Mouse (Mus musculus): ENCODE data around the gene Rbm20. TPM values are rescaled to one million over a fixed set of nuclear protein-coding genes. Genes with fewer than 3 reads are reported as not detected.

Gene Rbm20
- polyA plus RNA-seq, 1 experiment: 6.5 TPM

- Histone ChIP-seq H3K9ac (ENCODE audit: low read depth, poor library complexity, severe bottlenecking) (no peak overlapping the region), H3K4me1 (ENCODE audit: control insufficient read depth, insufficient read depth, low read length) (no peaks in the 10 kb centered on the region), H3K27me3 (ENCODE audit: control insufficient read depth, insufficient read depth, low read length, poor library complexity, severe bottlenecking) (no peaks in the 10 kb centered on the region), H3K4me3 (ENCODE audit: low read depth, low read length) (no peak overlapping the region), H3K9me3 (replicated peaks; ENCODE audit: control insufficient read depth, insufficient read depth, low read length, poor library complexity, severe bottlenecking) (no peaks in the 10 kb centered on the region), H3K27ac (ENCODE audit: insufficient read depth, low read length) (no peak overlapping the region), H3K36me3 (ENCODE audit: control insufficient read depth, insufficient read depth, low read length, poor library complexity, severe bottlenecking) (no peaks in the 10 kb centered on the region)
- TF ChIP-seq CTCF (IDR thresholded peaks at IDR 0.05; ENCODE audit: low read depth, low read length) (no peak), EP300 (IDR thresholded peaks at IDR 0.05; ENCODE audit: insufficient read depth, low read depth, low read length) (no peak), POLR2A (IDR thresholded peaks at IDR 0.05; ENCODE audit: insufficient read depth, low read length) (no peak)
These were observed 97.0 kb downstream of the Rbm20 start for GRCm38 (mm10) chr19:53773937-53774640.

GRCm38 (mm10) chr19:53774641-53775350 lies 97.7 kb downstream of the Rbm20 start:
- H3K36me3 ChIP-seq (ENCODE audit: control insufficient read depth, insufficient read depth, low read length, poor library complexity, severe bottlenecking): no peaks in the 10 kb centered on the region
- no peak for TF ChIP-seq EP300 (IDR thresholded peaks at IDR 0.05; ENCODE audit: insufficient read depth, low read depth, low read length)
- no peak for TF ChIP-seq CTCF (IDR thresholded peaks at IDR 0.05; ENCODE audit: low read depth, low read length)
- TF ChIP-seq POLR2A (IDR thresholded peaks at IDR 0.05; ENCODE audit: insufficient read depth, low read length): no peak
- H3K27ac ChIP-seq (ENCODE audit: insufficient read depth, low read length): no peak overlapping the region
- H3K9me3 ChIP-seq (replicated peaks; ENCODE audit: control insufficient read depth, insufficient read depth, low read length, poor library complexity, severe bottlenecking): no peaks in the 10 kb centered on the region
- no peaks in the 10 kb centered on the region for H3K27me3 ChIP-seq (ENCODE audit: control insufficient read depth, insufficient read depth, low read length, poor library complexity, severe bottlenecking)
- no peak overlapping the region for H3K4me3 ChIP-seq (ENCODE audit: low read depth, low read length)
- H3K9ac ChIP-seq (ENCODE audit: low read depth, poor library complexity, severe bottlenecking): no peak overlapping the region
- no peaks in the 10 kb centered on the region for H3K4me1 ChIP-seq (ENCODE audit: control insufficient read depth, insufficient read depth, low read length)

- no peaks in the 10 kb centered on the region for H3K9me3 ChIP-seq (replicated peaks; ENCODE audit: control insufficient read depth, insufficient read depth, low read length, poor library complexity, severe bottlenecking)
- no peaks in the 10 kb centered on the region for H3K4me1 ChIP-seq (ENCODE audit: control insufficient read depth, insufficient read depth, low read length)
- H3K27ac ChIP-seq (ENCODE audit: insufficient read depth, low read length): no peak overlapping the region
- no peak overlapping the region for H3K9ac ChIP-seq (ENCODE audit: low read depth, poor library complexity, severe bottlenecking)
- no peak overlapping the region for H3K4me3 ChIP-seq (ENCODE audit: low read depth, low read length)
- H3K36me3 ChIP-seq (ENCODE audit: control insufficient read depth, insufficient read depth, low read length, poor library complexity, severe bottlenecking): no peaks in the 10 kb centered on the region
- TF ChIP-seq EP300 (IDR thresholded peaks at IDR 0.05; ENCODE audit: insufficient read depth, low read depth, low read length) (no peak), POLR2A (IDR thresholded peaks at IDR 0.05; ENCODE audit: insufficient read depth, low read length) (no peak), CTCF (IDR thresholded peaks at IDR 0.05; ENCODE audit: low read depth, low read length) (no peak)
- H3K27me3 ChIP-seq (ENCODE audit: control insufficient read depth, insufficient read depth, low read length, poor library complexity, severe bottlenecking): no peaks in the 10 kb centered on the region; the same call in 1 of the 2 replicates
These were observed 102.3 kb downstream of the Rbm20 start for GRCm38 (mm10) chr19:53779402-53779801.

- Histone ChIP-seq H3K9me3 (replicated peaks; ENCODE audit: control insufficient read depth, insufficient read depth, low read length, poor library complexity, severe bottlenecking) (no peaks in the 10 kb centered on the region), H3K27ac (ENCODE audit: insufficient read depth, low read length) (no peak overlapping the region), H3K36me3 (ENCODE audit: control insufficient read depth, insufficient read depth, low read length, poor library complexity, severe bottlenecking) (no peaks in the 10 kb centered on the region), H3K9ac (ENCODE audit: low read depth, poor library complexity, severe bottlenecking) (no peak overlapping the region), H3K27me3 (ENCODE audit: control insufficient read depth, insufficient read depth, low read length, poor library complexity, severe bottlenecking) (no peaks in the 10 kb centered on the region; the same call in 1 of the 2 replicates), H3K4me3 (ENCODE audit: low read depth, low read length) (no peak overlapping the region), H3K4me1 (ENCODE audit: control insufficient read depth, insufficient read depth, low read length) (no peaks in the 10 kb centered on the region)
- TF ChIP-seq EP300 (IDR thresholded peaks at IDR 0.05; ENCODE audit: insufficient read depth, low read depth, low read length) (no peak), CTCF (IDR thresholded peaks at IDR 0.05; ENCODE audit: low read depth, low read length) (no peak), POLR2A (IDR thresholded peaks at IDR 0.05; ENCODE audit: insufficient read depth, low read length) (no peak)
These were observed 102.7 kb downstream of the Rbm20 start for GRCm38 (mm10) chr19:53779818-53780217.

- TF ChIP-seq CTCF (IDR thresholded peaks at IDR 0.05; ENCODE audit: low read depth, low read length): no peak
- H3K4me3 ChIP-seq (ENCODE audit: low read depth, low read length): no peak overlapping the region
- H3K27ac ChIP-seq (ENCODE audit: insufficient read depth, low read length): no peak overlapping the region
- no peaks in the 10 kb centered on the region; the same call in 1 of the 2 replicates for H3K27me3 ChIP-seq (ENCODE audit: control insufficient read depth, insufficient read depth, low read length, poor library complexity, severe bottlenecking)
- H3K36me3 ChIP-seq (ENCODE audit: control insufficient read depth, insufficient read depth, low read length, poor library complexity, severe bottlenecking): no peaks in the 10 kb centered on the region
- H3K9ac ChIP-seq (ENCODE audit: low read depth, poor library complexity, severe bottlenecking): no peak overlapping the region
- no peaks in the 10 kb centered on the region for H3K4me1 ChIP-seq (ENCODE audit: control insufficient read depth, insufficient read depth, low read length)
- H3K9me3 ChIP-seq (replicated peaks; ENCODE audit: control insufficient read depth, insufficient read depth, low read length, poor library complexity, severe bottlenecking): no peaks in the 10 kb centered on the region
These were observed 103.9 kb downstream of the Rbm20 start for GRCm38 (mm10) chr19:53780752-53781602.
